Mouse (Mus musculus) embryonic facial prominence, embryonic 11.5 days (tissue): ENCODE results near the gene Hoxb7. TPM values are rescaled to one million over a fixed set of nuclear protein-coding genes. Genes with fewer than 3 reads are reported as not detected.
A peak's percentile ranks its signal among the peaks of the same experiment; 100 is the strongest.

Experiments
- ATAC-seq: fragments of 200-750 bp; cut with Nextera tagmentation; replicated peaks from 2 replicates; pipeline ENCODE4 v1.8.0; 2017; ENCODE audit warnings: low read depth; ENCODE audit not compliant: insufficient number of reproducible peaks, low FRiP score, low TSS enrichment
- DNase-seq: peaks from one replicate; pipeline ENCODE4 v3.0.0-alpha.2; 2015; ENCODE audit warnings: low spot score
- H3K27ac ChIP-seq: fragments of 300-500 bp; sonication (generic); replicated peaks from 2 replicates; pipeline ENCODE4 v1.5.1; 2014; ENCODE audit warnings: mild to moderate bottlenecking, low read depth, low read length, control low read depth
- H3K27me3 ChIP-seq: fragments of 300-500 bp; sonication (generic); 2 replicates; pipeline ENCODE4 v1.6.1; 2014; ENCODE audit warnings: mild to moderate bottlenecking, low read length, moderate library complexity, mixed read lengths; ENCODE audit not compliant: control insufficient read depth, insufficient read depth
- H3K36me3 ChIP-seq: fragments of 300-500 bp; sonication (generic); replicated peaks from 2 replicates; pipeline ENCODE4 v1.6.1; 2014; ENCODE audit warnings: low read depth, mild to moderate bottlenecking, low read length, moderate library complexity, mixed read lengths; ENCODE audit not compliant: control insufficient read depth, insufficient read depth
- H3K4me1 ChIP-seq: fragments of 300-500 bp; sonication (generic); 2 replicates; pipeline ENCODE4 v1.6.1; 2014; ENCODE audit warnings: low read length, mixed read lengths; ENCODE audit not compliant: control insufficient read depth, insufficient read depth
- H3K4me2 ChIP-seq: fragments of 300-500 bp; sonication (generic); 2 replicates; pipeline ENCODE4 v1.6.1; 2014; ENCODE audit warnings: low read depth, mild to moderate bottlenecking, control low read depth, low read length, moderate library complexity
- H3K4me3 ChIP-seq: fragments of 300-500 bp; sonication (generic); 2 replicates; pipeline ENCODE4 v1.5.1; 2014; ENCODE audit warnings: low read depth, low read length, control low read depth
- H3K9ac ChIP-seq: fragments of 300-500 bp; sonication (generic); replicated peaks from 2 replicates; pipeline ENCODE4 v1.6.1; 2014; ENCODE audit warnings: mild to moderate bottlenecking, control low read depth, low read length
- H3K9me3 ChIP-seq: fragments of 300-500 bp; sonication (generic); replicated peaks from 2 replicates; pipeline ENCODE4 v1.6.1; 2016; ENCODE audit warnings: mild to moderate bottlenecking, low read length, inconsistent platforms, mixed read lengths; ENCODE audit not compliant: control insufficient read depth
- WGBS: fragments of 180-500 bp; shearing (Covaris S2); extraction: QIAGEN DNeasy Blood & Tissue Kit; methylation state at CpG from one replicate; pipeline ENCODE4 v1.1.7; 2014; 5-methylcytosine and 5-hydroxymethylcytosine counted together
- polyA plus RNA-seq: library from polyadenylated mRNA; unstranded; fragments of >200 nt; fragmentation: Nextera tagmentation; extraction: Ambion mirVana; gene quantifications from 2 replicates; pipeline ENCODE4 v1.2.1, GENCODE M21; 2014

The Hoxb7 gene
- polyA plus RNA-seq, 1 experiment from 2014 or later = 0.15 TPM

DNA sequence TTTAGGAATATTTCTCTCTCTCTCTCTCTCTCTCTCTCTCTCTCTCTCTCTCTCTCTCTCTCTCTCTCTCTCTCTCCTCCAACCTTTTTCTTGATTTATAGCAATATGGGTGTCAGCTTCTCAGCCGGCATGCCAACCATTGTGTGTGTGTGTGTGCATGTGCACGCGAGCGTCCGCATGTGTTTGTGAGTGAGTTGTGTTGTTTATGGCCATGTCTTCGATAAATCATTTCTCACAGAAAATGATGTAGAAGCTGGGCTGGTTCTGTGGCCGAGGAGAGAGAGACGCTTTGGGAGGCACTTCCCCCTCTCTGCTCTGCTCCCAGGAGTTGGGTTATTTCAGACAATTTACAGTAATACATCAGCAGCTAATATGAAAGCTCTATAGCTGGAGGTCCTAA lies 42.2 kb downstream of the Hoxb7 start:
- H3K27me3 ChIP-seq = peaks cover 96% of the 10 kb centered on the region
- no peak overlapping the region for H3K27ac ChIP-seq
- WGBS = 6% methylated on average over 8 of the region's 8 CpGs
- ATAC-seq = no peak
- no peak overlapping the region for H3K4me3 ChIP-seq
- H3K9ac ChIP-seq = no peak overlapping the region
- no peaks in the 10 kb centered on the region; the same call in 1 of the 2 replicates for H3K4me1 ChIP-seq
- DNase-seq = no peak
- no peaks in the 10 kb centered on the region for H3K9me3 ChIP-seq
- H3K36me3 ChIP-seq = no peaks in the 10 kb centered on the region
- H3K4me2 ChIP-seq = no peak overlapping the region

DNA sequence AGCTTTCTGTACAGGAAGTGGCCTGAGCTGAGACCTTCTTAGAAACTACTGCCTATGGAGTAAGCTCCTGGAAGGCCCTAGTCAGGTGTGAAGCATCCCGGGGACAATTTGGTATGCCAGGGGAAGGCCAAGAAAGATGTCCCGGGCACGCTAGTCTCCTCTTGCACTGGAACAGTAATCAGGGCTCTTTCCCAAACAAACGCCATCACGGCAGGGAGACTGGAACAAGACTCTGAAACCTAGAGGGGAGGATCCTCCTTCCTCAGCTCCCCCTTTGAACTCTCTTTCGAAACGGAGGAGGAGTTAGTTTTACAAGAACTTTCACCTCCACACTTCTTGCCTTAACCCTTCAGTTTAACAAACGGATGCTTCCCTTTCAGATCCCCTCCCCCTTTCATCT lies 45.7 kb downstream of the Hoxb7 start:
- Histone ChIP-seq H3K9ac (no peak overlapping the region), H3K4me3 (no peak overlapping the region; the same call in 1 of the 2 replicates), H3K4me1 (no peaks in the 10 kb centered on the region; the same call in 1 of the 2 replicates), H3K27ac (no peak overlapping the region), H3K4me2 (no peak overlapping the region), H3K9me3 (no peaks in the 10 kb centered on the region), H3K27me3 (peaks cover 99% of the 10 kb centered on the region), H3K36me3 (no peaks in the 10 kb centered on the region)
- DNase-seq (no peak), ATAC-seq (no peak)
- WGBS = under 1% methylated on average over 8 of the region's 8 CpGs

DNA sequence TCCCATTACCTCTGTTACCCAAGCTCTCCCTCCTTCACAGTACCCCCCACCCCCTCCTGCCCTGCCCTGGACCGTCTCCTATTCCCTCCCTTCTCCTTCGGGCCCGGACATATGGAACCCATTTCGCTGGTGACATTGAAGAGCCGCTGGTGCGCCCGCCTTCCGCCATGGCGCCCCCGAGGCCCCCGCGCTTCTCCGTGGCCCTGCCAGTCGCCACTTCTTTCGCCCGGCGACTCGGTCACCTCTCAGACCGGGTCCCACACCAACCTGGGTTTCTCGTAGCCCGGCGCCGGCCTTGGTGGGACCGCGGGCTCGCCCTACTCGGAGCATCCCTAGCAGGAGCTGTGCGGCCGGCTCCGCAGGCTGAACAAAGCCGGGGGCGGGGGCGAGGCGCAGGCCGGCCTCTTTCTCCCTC lies 46.2 kb downstream of the Hoxb7 start:
- 0 out of 2 replicates have a peak, but pooled peaks have one; percentile 29 for ATAC-seq
- H3K27ac ChIP-seq = no peak overlapping the region
- H3K27me3 ChIP-seq = peaks cover 99% of the 10 kb centered on the region
- under 1% methylated on average over 35 of the region's 35 CpGs for WGBS
- H3K4me2 ChIP-seq = peak overlapping the region; percentile 48
- no peaks in the 10 kb centered on the region; the same call in 1 of the 2 replicates for H3K4me1 ChIP-seq
- H3K4me3 ChIP-seq = peak overlapping the region; percentile 28
- no peaks in the 10 kb centered on the region for H3K9me3 ChIP-seq
- H3K9ac ChIP-seq = peak overlapping the region; percentile 43
- no peaks in the 10 kb centered on the region for H3K36me3 ChIP-seq
- peak; percentile 56 for DNase-seq

DNA sequence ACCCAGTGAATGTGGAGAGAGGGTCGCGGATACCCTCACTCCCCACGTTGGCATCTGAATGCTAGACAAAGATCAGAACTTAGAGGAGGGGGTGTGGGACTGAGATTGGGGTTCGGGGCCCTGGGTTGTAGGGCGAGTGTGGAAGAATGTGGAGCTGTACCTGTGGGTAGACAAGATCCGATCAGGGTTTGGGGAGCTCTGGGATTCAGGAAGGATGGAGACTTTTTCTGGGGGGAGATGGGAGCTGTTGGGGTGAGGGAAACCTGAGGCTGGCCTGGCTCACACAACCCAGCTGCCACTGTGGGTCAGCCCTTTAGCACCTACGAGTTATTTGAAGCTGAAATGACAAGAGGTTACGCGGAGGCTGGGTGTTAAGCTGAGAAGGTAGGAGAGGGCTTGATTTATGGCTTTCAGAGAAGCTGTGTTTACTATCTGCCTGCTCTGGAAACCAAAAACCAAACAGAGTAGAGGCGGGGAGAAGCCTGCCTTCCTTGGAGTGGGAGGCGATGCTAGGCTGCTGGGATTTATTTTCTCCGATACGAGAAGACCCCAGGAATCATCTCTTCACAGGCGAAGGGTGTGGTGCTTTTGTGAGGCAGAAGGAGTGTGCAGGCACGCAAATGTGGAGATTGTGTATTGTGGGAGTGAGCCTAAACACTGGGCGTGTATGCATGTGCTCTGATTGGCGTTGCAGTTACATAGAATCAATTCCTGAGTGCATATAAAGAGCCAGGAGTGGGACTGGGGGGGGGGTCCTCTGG lies 47.0 kb downstream of the Hoxb7 start:
- H3K27ac ChIP-seq = 0 out of 2 replicates have a peak overlapping the region, but pooled peaks have one; percentile 28
- H3K4me1 ChIP-seq = no peaks in the 10 kb centered on the region; the same call in 1 of the 2 replicates
- H3K36me3 ChIP-seq = no peaks in the 10 kb centered on the region
- DNase-seq (no peak), ATAC-seq (no peak)
- 1% methylated on average over 17 of the region's 17 CpGs for WGBS
- H3K4me3 ChIP-seq = peak overlapping the region; percentile 28
- H3K27me3 ChIP-seq = peaks cover 99% of the 10 kb centered on the region
- H3K4me2 ChIP-seq = peak overlapping the region; percentile 48
- H3K9me3 ChIP-seq = no peaks in the 10 kb centered on the region
- peak overlapping the region; percentile 43; the same call in 1 of the 2 replicates for H3K9ac ChIP-seq

DNA sequence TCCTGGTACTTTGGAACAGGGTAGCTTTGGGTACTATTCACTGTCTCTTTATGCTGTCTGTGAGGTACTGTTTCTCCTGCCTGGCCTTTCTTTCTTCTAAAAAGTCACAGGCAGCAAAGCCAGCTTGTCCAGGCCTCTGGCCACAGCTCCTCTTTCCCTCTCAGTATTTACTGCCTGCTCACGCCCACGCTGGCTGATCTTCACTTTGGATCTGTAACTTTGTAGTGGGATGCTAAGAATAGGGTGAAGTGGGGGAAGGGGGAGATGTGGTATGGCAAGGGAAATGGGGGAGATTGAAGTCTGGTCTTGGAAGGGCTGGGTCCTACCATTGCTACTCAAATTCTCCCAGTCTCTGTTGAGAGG lies 47.6 kb downstream of the Hoxb7 start:
- no peak overlapping the region for H3K4me2 ChIP-seq
- 9% methylated on average over 2 of the region's 2 CpGs for WGBS
- H3K27me3 ChIP-seq = peaks cover 98% of the 10 kb centered on the region
- no peaks in the 10 kb centered on the region for H3K36me3 ChIP-seq
- no peaks in the 10 kb centered on the region; the same call in 1 of the 2 replicates for H3K4me1 ChIP-seq
- DNase-seq = no peak
- H3K9me3 ChIP-seq = no peaks in the 10 kb centered on the region
- H3K4me3 ChIP-seq = no peak overlapping the region
- 0 out of 2 replicates have a peak overlapping the region, but pooled peaks have one; percentile 1 for H3K9ac ChIP-seq
- no peak for ATAC-seq
- no peak overlapping the region for H3K27ac ChIP-seq

DNA sequence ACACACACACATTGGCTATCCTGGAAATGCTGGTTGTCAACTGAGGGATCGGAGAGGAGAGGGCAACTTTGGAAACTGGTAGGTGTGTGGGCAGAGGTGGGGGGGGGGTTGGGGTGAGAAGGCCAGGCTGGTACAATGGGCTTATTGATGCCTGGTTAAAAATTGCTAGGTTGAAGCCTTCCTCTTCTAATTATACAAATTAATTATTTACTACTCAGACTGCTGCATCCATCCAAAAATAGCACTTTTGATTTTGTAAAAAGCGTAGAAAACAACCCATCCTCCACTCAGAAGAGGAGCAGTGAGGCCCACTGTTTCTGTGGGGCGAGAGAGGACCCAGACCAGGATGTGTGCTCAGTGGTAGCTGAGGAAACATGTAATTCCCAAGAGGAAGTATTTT lies 48.6 kb downstream of the Hoxb7 start:
- Histone ChIP-seq H3K4me2 (no peak overlapping the region), H3K27ac (no peak overlapping the region), H3K27me3 (peaks cover 98% of the 10 kb centered on the region), H3K36me3 (no peaks in the 10 kb centered on the region), H3K4me3 (no peak overlapping the region), H3K9ac (no peak overlapping the region), H3K4me1 (no peaks in the 10 kb centered on the region; the same call in 1 of the 2 replicates), H3K9me3 (no peaks in the 10 kb centered on the region)
- WGBS = 11% methylated on average over 3 of the region's 3 CpGs
- DNase-seq = no peak
- no peak for ATAC-seq

DNA sequence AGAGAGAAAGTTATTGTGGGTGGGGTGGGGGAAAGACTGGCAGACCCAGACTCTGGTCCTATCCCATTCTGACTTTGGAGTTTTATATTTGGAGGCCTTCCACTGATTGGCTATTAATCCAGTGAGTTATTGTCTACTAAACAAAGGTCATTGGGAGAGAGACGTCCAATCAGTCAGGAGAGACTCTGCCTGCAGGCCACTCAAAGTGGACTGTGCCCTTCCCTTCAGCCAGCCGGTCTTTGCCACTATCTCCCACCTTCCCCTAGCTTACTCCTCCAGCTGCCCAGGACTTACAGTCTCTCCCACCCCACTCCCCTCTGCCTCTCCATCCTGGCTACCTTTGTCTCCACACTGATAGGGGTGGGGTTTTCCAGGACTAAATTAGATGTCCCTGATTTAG lies 50.2 kb downstream of the Hoxb7 start:
- Histone ChIP-seq H3K4me3 (no peak overlapping the region), H3K4me2 (no peak overlapping the region), H3K27ac (no peak overlapping the region), H3K9ac (no peak overlapping the region), H3K9me3 (no peaks in the 10 kb centered on the region), H3K4me1 (no peaks in the 10 kb centered on the region; the same call in 1 of the 2 replicates), H3K27me3 (peaks cover 95% of the 10 kb centered on the region), H3K36me3 (no peaks in the 10 kb centered on the region)
- ATAC-seq (no peak), DNase-seq (no peak)
- 0% methylated on average over 2 of the region's 2 CpGs for WGBS

DNA sequence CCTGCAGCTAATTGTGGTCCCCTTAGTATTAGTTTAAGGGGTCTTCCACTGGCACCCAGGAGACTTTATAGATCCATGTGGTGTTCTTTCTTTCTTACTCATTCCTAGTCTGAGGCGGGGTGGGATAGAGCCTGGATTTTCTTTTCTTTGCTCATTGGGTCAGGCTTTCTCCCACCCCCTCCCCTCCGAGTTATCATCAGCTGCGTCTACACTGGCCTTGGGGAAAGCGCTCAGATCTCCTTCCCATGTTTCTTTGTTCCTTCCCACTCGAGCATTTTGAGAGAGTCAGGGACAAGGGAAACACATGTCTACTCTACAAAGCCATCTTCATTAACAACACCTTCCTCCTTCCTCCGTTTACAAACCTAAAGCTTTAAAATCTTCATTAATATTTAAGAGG lies 50.6 kb downstream of the Hoxb7 start:
- Histone ChIP-seq H3K36me3 (no peaks in the 10 kb centered on the region), H3K9ac (no peak overlapping the region), H3K9me3 (no peaks in the 10 kb centered on the region), H3K4me2 (no peak overlapping the region), H3K4me3 (no peak overlapping the region), H3K4me1 (no peaks in the 10 kb centered on the region; the same call in 1 of the 2 replicates), H3K27ac (no peak overlapping the region), H3K27me3 (peaks cover 95% of the 10 kb centered on the region)
- DNase-seq = no peak
- WGBS = 2% methylated on average over 6 of the region's 6 CpGs
- no peak for ATAC-seq
